Mouse (Mus musculus): Measurements from ENCODE around the gene Pck2. TPM values are rescaled to one million over a fixed set of nuclear protein-coding genes. Genes with fewer than 3 reads are reported as not detected.

The Pck2 gene
- polyA plus RNA-seq, 1 experiment from 2014 or later, result 23.3 TPM

DNA sequence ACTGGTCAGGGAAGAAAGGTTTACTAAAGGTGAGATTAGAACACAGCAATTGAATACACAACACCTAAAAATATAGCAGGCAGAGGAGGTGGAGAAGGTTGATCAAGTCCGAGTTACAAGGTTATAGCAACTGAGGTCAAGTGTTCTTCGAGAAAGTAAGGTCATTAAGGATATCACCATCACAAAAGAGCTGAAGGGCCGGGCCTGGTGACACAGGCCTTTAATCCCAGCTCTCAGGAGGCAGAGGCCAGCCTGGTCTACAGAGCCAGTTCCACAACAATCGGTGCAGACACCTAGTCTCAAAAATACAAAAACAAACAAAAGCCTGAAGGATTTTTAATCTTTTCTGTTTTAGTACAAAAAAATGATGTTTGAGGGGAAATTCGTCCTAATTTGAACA lies 11.3 kb downstream of the Pck2 start:
- no peak overlapping the region for H3K9ac ChIP-seq (replicated peaks; ENCODE audit: low read depth, low read length)
- no peaks in the 10 kb centered on the region for H3K4me1 ChIP-seq (replicated peaks; ENCODE audit: control insufficient read depth, insufficient read depth, low read length)
- H3K36me3 ChIP-seq (ENCODE audit: control insufficient read depth, insufficient read depth), result peaks cover 2% of the 10 kb centered on the region; the same call in 1 of the 2 replicates
- WGBS, result 73% methylated on average over 5 of the region's 5 CpGs
- no peak overlapping the region for H3K4me3 ChIP-seq (replicated peaks; ENCODE audit: low read length)
- no peaks in the 10 kb centered on the region for H3K9me3 ChIP-seq (ENCODE audit: control insufficient read depth, low read length)
- no peak overlapping the region for H3K27ac ChIP-seq (ENCODE audit: low read length)
- H3K27me3 ChIP-seq (replicated peaks; ENCODE audit: control insufficient read depth, insufficient read depth, low read length), result no peaks in the 10 kb centered on the region
- no peak for ATAC-seq
- H3K4me2 ChIP-seq (ENCODE audit: low read length), result no peak overlapping the region

DNA sequence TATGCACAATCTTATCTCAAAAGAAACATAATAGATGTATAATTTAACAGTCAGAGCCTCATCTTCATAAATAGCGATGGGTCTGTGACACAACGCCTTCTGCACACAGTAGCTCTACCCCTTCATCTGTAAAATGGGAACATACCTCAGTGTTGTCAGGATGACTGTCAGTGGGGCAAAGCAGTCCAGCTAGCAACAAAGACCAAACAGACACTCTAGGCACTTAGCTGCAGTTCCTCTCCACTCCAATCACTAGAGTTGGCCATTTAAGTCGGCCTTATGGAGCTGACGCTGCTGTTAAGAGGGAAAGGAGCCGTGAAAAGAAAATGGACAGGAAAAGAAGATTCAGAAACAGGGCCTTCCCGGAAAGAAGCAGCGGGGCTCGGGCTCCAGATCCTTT lies 11.7 kb downstream of the Pck2 start:
- Histone ChIP-seq H3K27me3 (replicated peaks; ENCODE audit: control insufficient read depth, insufficient read depth, low read length) (no peaks in the 10 kb centered on the region), H3K9ac (replicated peaks; ENCODE audit: low read depth, low read length) (no peak overlapping the region), H3K27ac (ENCODE audit: low read length) (no peak overlapping the region), H3K4me2 (ENCODE audit: low read length) (no peak overlapping the region), H3K9me3 (ENCODE audit: control insufficient read depth, low read length) (no peaks in the 10 kb centered on the region), H3K4me3 (replicated peaks; ENCODE audit: low read length) (no peak overlapping the region), H3K4me1 (replicated peaks; ENCODE audit: control insufficient read depth, insufficient read depth, low read length) (no peaks in the 10 kb centered on the region), H3K36me3 (ENCODE audit: control insufficient read depth, insufficient read depth) (peaks cover 2% of the 10 kb centered on the region; the same call in 1 of the 2 replicates)
- 92% methylated on average over 8 of the region's 8 CpGs for WGBS
- ATAC-seq, result no peak

DNA sequence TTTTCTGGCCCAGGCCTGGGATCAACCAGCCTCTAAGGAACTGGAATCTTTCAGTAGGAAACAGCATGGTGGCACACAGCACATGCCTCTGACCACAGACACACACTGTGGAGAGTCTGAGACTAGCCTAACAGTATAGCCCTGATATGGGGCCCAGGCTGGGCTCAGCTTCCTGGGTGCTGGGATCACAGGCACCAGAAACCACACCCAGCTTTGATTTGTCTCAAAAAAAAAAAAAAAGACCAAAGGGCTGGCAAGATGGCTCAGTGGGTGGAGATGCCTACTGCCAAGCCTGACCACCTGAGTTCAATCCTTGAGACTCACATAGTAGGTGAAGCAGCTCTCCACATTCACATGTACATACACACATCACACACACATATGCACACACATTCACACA lies 14.6 kb downstream of the Pck2 start:
- no peak for ATAC-seq
- no peaks in the 10 kb centered on the region for H3K27me3 ChIP-seq (replicated peaks; ENCODE audit: control insufficient read depth, insufficient read depth, low read length)
- H3K4me3 ChIP-seq (replicated peaks; ENCODE audit: low read length), result no peak overlapping the region

DNA sequence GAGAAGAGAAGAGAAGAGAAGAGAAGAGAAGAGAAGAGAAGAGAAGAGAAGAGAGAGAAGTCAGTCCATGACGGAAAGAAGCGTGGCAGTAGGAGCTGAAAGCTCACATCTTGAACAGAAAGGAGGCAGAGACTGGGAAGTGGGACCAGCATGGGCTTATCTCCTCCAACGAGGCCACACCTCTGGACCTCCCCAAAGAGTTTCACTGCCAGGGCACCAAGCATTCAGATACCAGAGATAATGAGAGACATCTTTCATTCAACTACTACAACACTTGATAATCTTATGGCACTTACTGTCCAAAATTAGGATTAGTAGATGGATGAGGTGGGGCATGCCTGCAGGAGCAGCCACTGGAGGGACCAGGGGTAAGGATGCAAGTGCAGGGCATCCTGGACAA lies 15.7 kb downstream of the Pck2 start:
- H3K9me3 ChIP-seq (ENCODE audit: control insufficient read depth, low read length), result no peaks in the 10 kb centered on the region
- no peaks in the 10 kb centered on the region for H3K36me3 ChIP-seq (ENCODE audit: control insufficient read depth, insufficient read depth)
- no peak for ATAC-seq
- H3K4me1 ChIP-seq (replicated peaks; ENCODE audit: control insufficient read depth, insufficient read depth, low read length), result 0 out of 2 replicates have a peak, but pooled peaks cover 2% of the 10 kb centered on the region
- no peak overlapping the region for H3K27ac ChIP-seq (ENCODE audit: low read length)
- no peak overlapping the region for H3K4me2 ChIP-seq (ENCODE audit: low read length)
- no peaks in the 10 kb centered on the region for H3K27me3 ChIP-seq (replicated peaks; ENCODE audit: control insufficient read depth, insufficient read depth, low read length)
- no peak overlapping the region for H3K4me3 ChIP-seq (replicated peaks; ENCODE audit: low read length)
- no peak overlapping the region for H3K9ac ChIP-seq (replicated peaks; ENCODE audit: low read depth, low read length)
- 80% methylated on average over 3 of the region's 3 CpGs for WGBS

More for the DNA sequence above, 14.6 kb downstream of the Pck2 start:
- Histone ChIP-seq H3K4me2 (ENCODE audit: low read length) (no peak overlapping the region), H3K36me3 (ENCODE audit: control insufficient read depth, insufficient read depth) (no peaks in the 10 kb centered on the region), H3K4me1 (replicated peaks; ENCODE audit: control insufficient read depth, insufficient read depth, low read length) (0 out of 2 replicates have a peak, but pooled peaks cover 2% of the 10 kb centered on the region), H3K9ac (replicated peaks; ENCODE audit: low read depth, low read length) (no peak overlapping the region), H3K9me3 (ENCODE audit: control insufficient read depth, low read length) (no peaks in the 10 kb centered on the region), H3K27ac (ENCODE audit: low read length) (no peak overlapping the region)

DNA sequence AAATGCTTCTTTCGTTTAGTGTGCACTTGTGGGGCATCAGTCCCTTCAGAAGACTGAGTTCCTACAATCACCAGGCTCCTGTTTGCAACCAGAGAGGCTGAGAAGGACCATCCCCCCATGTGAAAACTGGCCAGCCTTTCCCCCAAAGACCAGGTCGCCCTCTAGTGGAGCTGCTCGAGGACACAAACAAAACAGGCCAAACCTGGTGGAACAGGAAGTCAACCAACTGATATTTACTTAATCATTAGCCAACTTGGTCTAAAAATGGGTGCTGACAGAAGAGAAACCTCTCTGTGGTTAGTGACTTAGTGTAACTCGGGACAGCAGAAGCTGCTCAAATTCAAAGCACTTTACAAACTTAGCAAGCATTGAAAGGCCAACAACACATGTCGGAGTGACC lies 16.9 kb downstream of the Pck2 start:
- no peak overlapping the region for H3K27ac ChIP-seq (ENCODE audit: low read length)
- H3K4me3 ChIP-seq (replicated peaks; ENCODE audit: low read length), result no peak overlapping the region
- 28% methylated on average over 5 of the region's 5 CpGs for WGBS
- H3K27me3 ChIP-seq (replicated peaks; ENCODE audit: control insufficient read depth, insufficient read depth, low read length), result no peaks in the 10 kb centered on the region
- no peak overlapping the region for H3K9ac ChIP-seq (replicated peaks; ENCODE audit: low read depth, low read length)
- no peak overlapping the region for H3K4me2 ChIP-seq (ENCODE audit: low read length)
- ATAC-seq, result no peak
- H3K9me3 ChIP-seq (ENCODE audit: control insufficient read depth, low read length), result no peaks in the 10 kb centered on the region
- peaks cover 13% of the 10 kb centered on the region for H3K4me1 ChIP-seq (replicated peaks; ENCODE audit: control insufficient read depth, insufficient read depth, low read length)
- H3K36me3 ChIP-seq (ENCODE audit: control insufficient read depth, insufficient read depth), result no peaks in the 10 kb centered on the region

DNA sequence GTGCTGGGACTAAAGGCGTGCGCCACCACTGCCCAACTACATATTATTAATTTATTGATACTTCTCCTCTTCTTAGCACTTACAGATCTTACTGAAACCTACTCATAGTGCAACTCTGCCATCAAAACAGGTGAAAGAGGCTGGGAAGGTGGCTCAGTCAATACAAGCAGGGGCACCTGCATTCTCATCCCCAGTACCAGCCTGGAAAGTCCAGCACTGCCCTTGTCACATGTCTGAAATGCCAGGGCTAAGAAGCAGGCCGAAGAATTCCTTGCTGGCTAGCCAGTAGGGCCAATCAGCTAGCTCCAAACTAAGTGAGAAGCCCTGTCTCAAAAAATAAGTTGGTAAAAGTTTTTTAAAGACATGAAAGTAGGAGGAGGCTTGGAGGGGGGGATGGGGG lies 17.5 kb downstream of the Pck2 start:
- 90% methylated on average over 3 of the region's 3 CpGs for WGBS
- no peak for ATAC-seq
- no peaks in the 10 kb centered on the region for H3K36me3 ChIP-seq (ENCODE audit: control insufficient read depth, insufficient read depth)
- H3K9me3 ChIP-seq (ENCODE audit: control insufficient read depth, low read length), result no peaks in the 10 kb centered on the region
- H3K9ac ChIP-seq (replicated peaks; ENCODE audit: low read depth, low read length), result no peak overlapping the region
- H3K4me2 ChIP-seq (ENCODE audit: low read length), result no peak overlapping the region
- no peaks in the 10 kb centered on the region for H3K27me3 ChIP-seq (replicated peaks; ENCODE audit: control insufficient read depth, insufficient read depth, low read length)
- peaks cover 15% of the 10 kb centered on the region for H3K4me1 ChIP-seq (replicated peaks; ENCODE audit: control insufficient read depth, insufficient read depth, low read length)
- no peak overlapping the region for H3K27ac ChIP-seq (ENCODE audit: low read length)
- H3K4me3 ChIP-seq (replicated peaks; ENCODE audit: low read length), result no peak overlapping the region

DNA sequence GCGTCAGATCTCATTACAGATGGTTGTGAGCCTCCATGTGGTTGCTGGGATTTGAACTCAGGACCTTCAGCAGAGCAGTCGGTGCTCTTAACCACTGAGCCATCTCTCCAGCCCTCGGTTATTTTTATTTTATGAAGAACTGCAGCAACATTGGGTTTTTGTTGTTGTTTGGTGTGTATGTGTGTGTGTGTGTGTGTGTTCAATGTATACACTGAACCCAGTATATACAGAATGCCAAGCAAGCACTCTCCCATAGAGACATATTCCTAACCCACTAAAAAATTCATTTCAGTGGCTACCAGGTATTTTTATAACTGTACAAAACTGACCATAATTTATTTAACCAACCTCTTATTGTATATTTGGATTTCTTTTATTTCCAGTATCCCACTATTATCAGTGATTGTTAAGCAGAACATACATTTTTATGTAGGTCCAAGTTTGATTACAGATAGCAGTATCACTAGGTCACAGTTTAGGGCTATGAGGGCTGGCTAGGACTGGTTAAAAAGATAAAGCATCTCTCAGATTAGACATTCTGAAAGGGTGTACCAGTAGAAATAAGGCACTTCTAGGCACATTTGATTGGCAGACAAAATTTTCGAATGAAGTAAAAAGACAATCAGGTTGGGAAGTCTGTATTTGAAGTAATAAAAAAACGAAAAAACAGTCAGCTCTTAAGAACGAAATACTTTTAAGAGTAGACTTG lies 18.8 kb downstream of the Pck2 start:
- Histone ChIP-seq H3K4me3 (replicated peaks; ENCODE audit: low read length) (no peak overlapping the region), H3K27me3 (replicated peaks; ENCODE audit: control insufficient read depth, insufficient read depth, low read length) (no peaks in the 10 kb centered on the region), H3K9me3 (ENCODE audit: control insufficient read depth, low read length) (no peaks in the 10 kb centered on the region), H3K27ac (ENCODE audit: low read length) (no peak overlapping the region), H3K36me3 (ENCODE audit: control insufficient read depth, insufficient read depth) (peaks cover 1% of the 10 kb centered on the region; the same call in 1 of the 2 replicates), H3K9ac (replicated peaks; ENCODE audit: low read depth, low read length) (no peak overlapping the region), H3K4me1 (replicated peaks; ENCODE audit: control insufficient read depth, insufficient read depth, low read length) (peaks cover 15% of the 10 kb centered on the region), H3K4me2 (ENCODE audit: low read length) (peak overlapping the region; percentile 76)
- no peak for ATAC-seq
- WGBS, result 59% methylated on average over 6 of the region's 6 CpGs

DNA sequence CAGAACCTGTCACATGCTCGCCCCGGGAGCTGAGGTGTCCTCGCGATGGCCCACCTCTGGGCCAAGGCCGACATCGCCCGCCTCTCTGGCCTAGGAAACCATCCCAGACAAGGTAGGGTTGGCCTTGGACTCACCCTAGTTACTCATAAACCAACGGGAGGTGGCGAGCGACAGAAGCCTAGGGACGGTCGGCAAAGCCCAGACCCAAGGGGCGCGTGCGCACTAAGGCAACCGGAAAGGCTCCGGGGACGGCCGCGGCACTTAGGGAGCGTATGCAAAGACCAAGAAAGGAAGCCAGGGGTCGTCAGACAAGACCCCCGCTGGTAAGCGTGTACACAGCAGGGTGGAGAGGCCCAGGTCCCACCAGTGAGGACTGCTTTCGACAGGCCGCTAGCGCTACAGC lies 19.7 kb downstream of the Pck2 start, which contains the start of gene Dcaf11:
Gene Dcaf11 (plus strand): TSS at position 208 of the 403 bp plus-strand sequence.
- Histone ChIP-seq H3K36me3 (ENCODE audit: control insufficient read depth, insufficient read depth) (peaks cover 9% of the 10 kb centered on the region), H3K27me3 (replicated peaks; ENCODE audit: control insufficient read depth, insufficient read depth, low read length) (no peaks in the 10 kb centered on the region), H3K27ac (ENCODE audit: low read length) (peak within 1 kb of the TSS; percentile 99), H3K4me2 (ENCODE audit: low read length) (peak within 1 kb of the TSS; percentile 76), H3K9me3 (ENCODE audit: control insufficient read depth, low read length) (no peaks in the 10 kb centered on the region), H3K9ac (replicated peaks; ENCODE audit: low read depth, low read length) (peak within 1 kb of the TSS; percentile 70), H3K4me3 (replicated peaks; ENCODE audit: low read length) (peak within 1 kb of the TSS; percentile 77), H3K4me1 (replicated peaks; ENCODE audit: control insufficient read depth, insufficient read depth, low read length) (peaks cover 15% of the 10 kb centered on the region)
- ATAC-seq, result peak; percentile 77
- under 1% methylated on average over 27 of the region's 27 CpGs for WGBS

DNA sequence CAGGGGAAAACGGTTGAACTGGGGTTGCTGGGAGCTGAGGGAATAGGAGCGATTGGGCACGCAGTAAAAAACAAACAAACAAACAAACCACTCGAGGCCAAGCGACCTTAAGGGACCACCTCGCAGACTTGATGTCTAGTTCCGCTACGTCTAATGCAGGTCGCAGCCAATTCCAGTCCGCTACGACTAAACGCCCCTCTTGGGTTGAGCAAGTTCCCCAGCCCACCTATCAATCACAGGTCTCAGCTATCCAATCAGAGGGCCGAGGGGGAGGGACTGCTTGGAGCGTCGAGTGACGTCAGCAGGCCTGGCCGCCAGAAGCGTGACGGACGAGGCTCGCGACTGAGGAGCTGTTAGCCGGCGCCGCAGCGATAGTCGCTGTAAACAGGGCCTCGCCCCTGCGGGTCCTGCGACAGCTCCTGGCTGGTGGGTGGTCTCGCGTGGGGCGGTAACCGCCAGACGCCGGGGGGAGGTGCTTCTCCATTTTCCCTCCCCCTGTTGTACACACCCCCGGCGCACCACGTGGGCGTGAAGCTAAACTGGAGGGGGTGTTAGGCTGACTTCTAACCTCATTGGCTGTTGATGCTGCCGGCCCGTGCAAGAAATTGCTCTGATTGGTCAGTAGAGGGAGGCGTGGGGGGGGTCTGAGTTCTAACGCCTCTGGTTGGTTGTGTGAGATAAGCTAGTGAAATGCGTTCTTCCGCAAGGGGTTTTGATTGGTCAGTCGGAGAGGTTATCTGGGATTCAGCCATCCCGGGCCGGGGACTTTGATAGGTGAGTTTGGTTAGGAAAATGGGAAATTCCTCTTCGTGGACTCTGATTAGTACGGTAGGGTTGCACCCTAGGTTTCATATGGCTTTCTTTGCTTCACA lies 20.4 kb downstream of the Pck2 start, which contains the start of gene A730061H03Rik:
Gene A730061H03Rik (minus strand): TSS at position 205 of the 872 bp plus-strand sequence.
- Histone ChIP-seq H3K27me3 (replicated peaks; ENCODE audit: control insufficient read depth, insufficient read depth, low read length) (no peaks in the 10 kb centered on the region), H3K4me1 (replicated peaks; ENCODE audit: control insufficient read depth, insufficient read depth, low read length) (peaks cover 15% of the 10 kb centered on the region), H3K36me3 (ENCODE audit: control insufficient read depth, insufficient read depth) (peaks cover 11% of the 10 kb centered on the region), H3K4me3 (replicated peaks; ENCODE audit: low read length) (peak within 1 kb of the TSS; percentile 77), H3K9ac (replicated peaks; ENCODE audit: low read depth, low read length) (peak within 1 kb of the TSS; percentile 70), H3K9me3 (ENCODE audit: control insufficient read depth, low read length) (no peaks in the 10 kb centered on the region), H3K4me2 (ENCODE audit: low read length) (peak within 1 kb of the TSS; percentile 76), H3K27ac (ENCODE audit: low read length) (peak within 1 kb of the TSS; percentile 99)
- under 1% methylated on average over 51 of the region's 51 CpGs for WGBS
- ATAC-seq, result peak; percentile 96
